Mouse (Mus musculus) ovary, adult 2 months (tissue): ENCODE results near the gene Per2. TPM values are rescaled to one million over a fixed set of nuclear protein-coding genes. Genes with fewer than 3 reads are reported as not detected.

Experiments used
- polyA plus RNA-seq: library from polyadenylated mRNA; depleted of rRNA; stranded (reverse); fragments of >200 nt; gene quantifications from 2 replicates; pipeline ENCODE4 v1.2.3, GENCODE M21; 2012; rRNA removed

The Per2 gene
- 13.6 and 18.4 TPM in 2 replicates for polyA plus RNA-seq

DNA sequence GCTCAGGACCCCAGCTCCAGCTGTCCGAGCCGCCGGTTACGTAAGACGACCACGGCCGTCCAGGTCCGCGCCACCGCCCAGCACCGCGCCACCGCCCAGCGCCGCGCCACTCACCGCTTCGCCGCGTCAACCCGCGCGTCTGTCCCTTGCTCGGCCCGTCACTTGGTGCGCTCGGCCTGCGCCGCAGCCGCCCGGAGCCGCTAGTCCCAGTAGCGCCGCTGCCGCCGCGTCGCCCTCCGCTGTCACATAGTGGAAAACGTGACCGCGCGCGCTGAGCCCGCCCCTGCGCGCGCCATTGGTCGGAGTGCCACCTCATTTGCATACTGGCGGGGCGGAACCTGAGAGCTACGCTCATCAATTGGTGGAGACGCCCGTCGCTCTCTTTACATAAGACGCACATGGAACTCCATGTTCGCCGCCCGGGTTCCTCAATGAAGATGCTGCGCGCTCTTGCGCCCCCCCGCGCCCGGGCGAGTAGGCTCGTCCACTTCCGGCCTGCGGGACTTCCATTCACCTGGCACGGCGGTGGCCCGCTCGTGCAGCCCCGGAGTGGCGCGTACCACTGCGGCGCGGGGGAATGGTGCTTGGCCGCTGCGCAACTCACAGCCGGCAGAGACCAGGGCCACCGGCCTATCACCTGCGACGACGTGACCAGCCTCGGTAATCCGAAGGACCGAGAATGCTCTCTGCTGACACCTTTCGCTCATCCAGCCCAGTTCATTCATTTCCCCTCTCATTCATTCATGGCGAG, at the start of gene Per2:
Per2 (minus strand) TSS at position 266 of the 751 bp plus-strand sequence.

GRCm38 (mm10) chr1:91494457-91495140, 35.5 kb upstream of the Per2 start, which contains the start of gene Traf3ip1:
Gene Traf3ip1 (plus strand): TSS chr1:91494647.

GRCm38 (mm10) chr1:91413898-91414594, 45.1 kb downstream of the Per2 start, which contains the start of gene Hes6:
Gene Hes6 (minus strand): TSS chr1:91414038.

DNA sequence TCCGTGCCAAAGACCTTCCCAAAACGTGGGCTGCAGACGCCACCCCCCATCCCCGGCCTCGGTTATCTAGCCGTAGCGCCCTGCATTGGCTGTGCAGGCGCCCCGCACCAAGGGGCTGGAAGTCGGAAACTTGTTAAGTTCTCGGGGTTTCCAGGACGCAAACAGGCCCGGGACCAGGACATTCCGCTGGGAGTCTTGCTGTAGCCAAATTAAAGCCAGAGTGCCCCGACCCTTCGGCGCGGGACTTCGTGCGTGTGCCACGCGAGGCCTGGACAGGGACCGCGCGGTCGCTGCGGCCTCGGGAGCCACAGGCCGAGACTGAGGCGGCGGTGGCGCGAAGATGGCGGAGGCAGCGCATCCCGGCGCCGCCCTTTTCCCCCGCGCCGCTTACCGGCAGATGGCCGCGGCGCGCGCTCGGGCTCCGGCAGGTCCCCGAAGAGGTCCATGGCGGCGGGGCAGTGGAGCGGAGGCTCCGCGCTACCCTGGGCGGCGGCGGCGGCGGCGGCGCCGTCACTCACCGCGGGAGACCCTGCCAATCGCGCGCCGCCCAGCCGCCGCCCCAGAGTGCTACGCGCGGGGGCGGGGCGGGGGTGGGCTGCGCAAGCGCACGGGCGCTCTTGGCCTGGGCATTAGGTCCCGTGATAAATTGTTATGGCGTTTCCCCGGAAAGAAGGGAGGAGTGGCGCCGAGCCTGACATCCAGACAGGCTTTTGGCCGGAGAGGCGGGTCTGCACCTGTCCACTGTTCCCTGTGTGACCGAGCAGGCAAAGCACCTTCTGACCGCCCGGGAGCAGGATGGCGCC, 60.7 kb downstream of the Per2 start, which contains the start of gene Ilkap:
Ilkap (minus strand) TSS at position 556 of the 803 bp plus-strand sequence.

GRCm38 (mm10) chr1:91366215-91367108, 92.7 kb downstream of the Per2 start, which contains the start of gene Erfe:
Gene Erfe (plus strand): TSS chr1:91366430.

Other genes starting within 250 kb of the Per2 start
- 22.7 and 23.2 TPM in 2 replicates for gene Ube2f, start 209.0 kb downstream of the Per2 start, polyA plus RNA-seq
- 11.9 and 12.1 TPM in 2 replicates for gene Scly, start 161.0 kb downstream of the Per2 start, polyA plus RNA-seq
- gene Espnl, start 137.2 kb downstream of the Per2 start, polyA plus RNA-seq: 0.37 and 0.52 TPM in 2 replicates
- 11.1 and 13.9 TPM in 2 replicates for gene Klhl30, start 108.3 kb downstream of the Per2 start, polyA plus RNA-seq
- 1.9 and 2.0 TPM in 2 replicates for gene Erfe, start 92.9 kb downstream of the Per2 start, polyA plus RNA-seq
- 73.5 and 87.0 TPM in 2 replicates for gene Ilkap, start 60.5 kb downstream of the Per2 start, polyA plus RNA-seq
- 74.1 and 96.0 TPM in 2 replicates for gene Hes6, start 45.3 kb downstream of the Per2 start, polyA plus RNA-seq
- 8.9 and 10.7 TPM in 2 replicates for gene Traf3ip1, start 35.3 kb upstream of the Per2 start, polyA plus RNA-seq
- 9.1 and 9.4 TPM in 2 replicates for gene Asb1, start 81.2 kb upstream of the Per2 start, polyA plus RNA-seq